Mouse (Mus musculus): ENCODE measurements around the gene Ly6g6d. TPM values are rescaled to one million over a fixed set of nuclear protein-coding genes. Genes with fewer than 3 reads are reported as not detected.

Gene Ly6g6d
- polyA plus RNA-seq, 1 experiment from 2014 or later: 4.9 TPM

GRCm38 (mm10) chr17:35092403-35093198 lies 14.7 kb upstream of the Ly6g6d start:
- Histone ChIP-seq H3K9me3 (ENCODE audit: control insufficient read depth) (no peaks in the 10 kb centered on the region), H3K36me3 (ENCODE audit: control insufficient read depth, insufficient read depth) (peaks cover 66% of the 10 kb centered on the region), H3K4me2 (replicated peaks; ENCODE audit: low read depth) (no peak overlapping the region), H3K4me3 (ENCODE audit: low read depth, low read length) (no peak overlapping the region), H3K9ac (ENCODE audit: low read depth, low read length) (no peak overlapping the region), H3K27me3 (replicated peaks; ENCODE audit: control insufficient read depth, insufficient read depth, low read length) (no peaks in the 10 kb centered on the region), H3K27ac (ENCODE audit: low read depth, low read length) (no peak overlapping the region), H3K4me1 (replicated peaks; ENCODE audit: control insufficient read depth, insufficient read depth, low read length) (peaks cover 8% of the 10 kb centered on the region; the same call in 1 of the 2 replicates)
- no peak for TF ChIP-seq CTCF (IDR thresholded peaks at IDR 0.05; ENCODE audit: low read depth)
- 90% methylated on average over 14 of the region's 14 CpGs for WGBS
- no peak for ATAC-seq

DNA sequence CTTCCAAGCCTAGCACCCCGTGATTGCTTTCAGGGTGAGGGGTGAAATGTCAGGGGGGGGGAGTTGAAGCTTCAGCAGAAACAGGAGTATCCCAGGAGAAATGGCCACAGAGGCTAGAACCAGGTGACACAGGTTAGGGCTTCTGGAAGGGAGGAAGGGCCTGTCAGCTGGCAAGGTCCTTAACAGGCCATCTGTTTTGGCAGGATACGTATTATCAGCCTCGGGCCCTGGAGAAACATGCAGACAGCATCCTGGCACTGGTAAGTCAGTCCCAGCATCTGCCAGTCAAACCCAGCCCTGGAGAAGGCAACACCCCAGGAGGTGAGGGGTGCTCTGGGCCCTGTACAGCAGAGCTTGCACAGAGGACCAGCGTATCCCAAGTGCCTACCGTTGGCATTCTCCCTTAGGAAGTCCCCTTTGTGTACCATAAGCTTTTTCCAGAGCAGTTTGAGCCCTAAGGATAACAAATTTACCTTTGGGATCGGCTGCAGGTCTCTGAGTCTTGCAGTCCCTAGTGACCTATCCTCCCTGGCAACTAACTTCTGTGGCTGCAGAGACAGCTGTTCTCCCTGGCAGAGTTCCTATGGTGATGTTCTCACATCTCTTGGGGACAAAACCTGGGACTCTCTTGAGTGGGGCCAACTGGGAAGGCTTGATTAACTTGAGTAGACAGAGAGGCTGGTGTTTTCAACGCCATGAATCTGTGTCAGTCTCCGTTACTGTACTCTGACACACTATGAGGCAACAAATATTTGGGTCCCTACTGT lies 12.5 kb upstream of the Ly6g6d start:
- TF ChIP-seq CTCF (IDR thresholded peaks at IDR 0.05; ENCODE audit: low read depth): no peak
- H3K27ac ChIP-seq (ENCODE audit: low read depth, low read length): peak overlapping the region; percentile 54; the same call in 1 of the 2 replicates
- peak overlapping the region; percentile 64 for H3K4me3 ChIP-seq (ENCODE audit: low read depth, low read length)
- H3K27me3 ChIP-seq (replicated peaks; ENCODE audit: control insufficient read depth, insufficient read depth, low read length): no peaks in the 10 kb centered on the region
- H3K9me3 ChIP-seq (ENCODE audit: control insufficient read depth): no peaks in the 10 kb centered on the region
- WGBS: 59% methylated on average over 8 of the region's 8 CpGs
- peaks cover 8% of the 10 kb centered on the region; the same call in 1 of the 2 replicates for H3K4me1 ChIP-seq (replicated peaks; ENCODE audit: control insufficient read depth, insufficient read depth, low read length)
- ATAC-seq: no peak
- peak overlapping the region; percentile 53; the same call in 1 of the 2 replicates for H3K9ac ChIP-seq (ENCODE audit: low read depth, low read length)
- H3K36me3 ChIP-seq (ENCODE audit: control insufficient read depth, insufficient read depth): peaks cover 44% of the 10 kb centered on the region
- H3K4me2 ChIP-seq (replicated peaks; ENCODE audit: low read depth): peak overlapping the region; percentile 75

DNA sequence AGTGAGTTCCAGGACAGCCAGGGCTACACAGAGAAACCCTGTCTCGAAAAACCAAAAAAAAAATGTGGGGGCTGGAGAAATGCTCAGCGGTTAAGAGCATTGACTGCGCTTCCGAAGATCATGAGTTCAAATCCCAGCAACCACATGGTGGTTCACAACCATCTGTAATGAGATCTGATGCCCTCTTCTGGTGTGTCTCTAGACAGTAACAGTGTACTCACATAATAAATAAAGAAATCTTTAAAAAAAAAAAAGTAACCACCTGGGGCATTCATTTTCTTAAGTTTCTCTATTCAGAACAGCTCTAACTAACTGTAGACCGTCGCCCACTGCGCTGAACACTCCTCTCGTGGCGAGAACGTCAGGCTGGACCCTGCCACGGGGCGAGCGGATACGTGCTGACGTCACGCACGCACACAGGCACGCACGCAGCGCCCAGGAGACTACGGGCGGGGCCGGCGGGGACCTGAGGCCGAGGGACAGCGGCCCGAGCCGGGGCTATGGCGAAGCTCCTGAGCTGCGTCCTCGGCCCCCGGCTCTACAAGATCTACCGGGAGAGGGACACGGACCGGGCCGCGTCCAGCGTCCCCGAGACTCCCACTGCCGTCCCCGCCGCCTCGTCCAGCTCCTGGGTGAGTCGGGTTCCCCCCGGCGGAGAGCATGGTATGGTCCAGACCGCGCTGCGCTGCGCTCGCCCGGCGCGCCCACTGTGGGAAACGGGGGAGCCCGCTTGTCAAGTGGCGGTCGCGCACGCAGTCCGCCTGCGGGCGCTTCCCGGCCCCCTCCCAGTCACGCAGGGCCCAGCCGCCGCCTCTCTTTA lies 11.2 kb upstream of the Ly6g6d start, which contains the start of gene Abhd16a:
Gene Abhd16a, plus strand, starts transcription at position 439 of the 820 bp plus-strand sequence.
- Histone ChIP-seq H3K9me3 (ENCODE audit: control insufficient read depth) (no peaks in the 10 kb centered on the region), H3K27ac (ENCODE audit: low read depth, low read length) (peak within 1 kb of the TSS; percentile 91), H3K9ac (ENCODE audit: low read depth, low read length) (peak within 1 kb of the TSS; percentile 78), H3K27me3 (replicated peaks; ENCODE audit: control insufficient read depth, insufficient read depth, low read length) (no peaks in the 10 kb centered on the region), H3K4me1 (replicated peaks; ENCODE audit: control insufficient read depth, insufficient read depth, low read length) (peaks cover 8% of the 10 kb centered on the region; the same call in 1 of the 2 replicates), H3K4me2 (replicated peaks; ENCODE audit: low read depth) (peak within 1 kb of the TSS; percentile 75), H3K4me3 (ENCODE audit: low read depth, low read length) (peak within 1 kb of the TSS; percentile 64), H3K36me3 (ENCODE audit: control insufficient read depth, insufficient read depth) (peaks cover 32% of the 10 kb centered on the region)
- ATAC-seq: peak; percentile 98
- TF ChIP-seq CTCF (IDR thresholded peaks at IDR 0.05; ENCODE audit: low read depth): peak; percentile 32
- WGBS: 2% methylated on average over 67 of the region's 67 CpGs

DNA sequence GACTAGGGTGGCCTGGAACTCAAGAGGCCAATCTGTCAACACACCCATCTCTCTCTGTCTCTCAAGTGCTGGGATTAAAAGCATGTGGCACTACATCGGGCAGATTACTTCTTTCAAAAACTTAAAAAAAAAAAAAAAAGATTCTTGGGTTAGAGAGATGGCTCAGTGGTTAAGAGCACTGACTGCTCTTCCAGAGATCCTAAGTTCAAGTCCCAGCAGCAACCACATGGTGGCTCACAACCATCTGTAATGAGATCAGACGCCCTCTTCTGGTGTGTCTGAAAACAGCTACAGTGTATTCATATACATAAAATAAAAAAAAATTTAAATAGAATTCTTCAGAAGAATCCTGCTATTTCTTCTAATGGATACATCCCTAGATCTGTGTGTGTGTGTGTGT lies 10.3 kb upstream of the Ly6g6d start:
- no peak for ATAC-seq
- Histone ChIP-seq H3K4me1 (replicated peaks; ENCODE audit: control insufficient read depth, insufficient read depth, low read length) (peaks cover 8% of the 10 kb centered on the region; the same call in 1 of the 2 replicates), H3K27me3 (replicated peaks; ENCODE audit: control insufficient read depth, insufficient read depth, low read length) (no peaks in the 10 kb centered on the region), H3K9ac (ENCODE audit: low read depth, low read length) (no peak overlapping the region), H3K9me3 (ENCODE audit: control insufficient read depth) (no peaks in the 10 kb centered on the region), H3K36me3 (ENCODE audit: control insufficient read depth, insufficient read depth) (peaks cover 23% of the 10 kb centered on the region), H3K4me3 (ENCODE audit: low read depth, low read length) (no peak overlapping the region), H3K4me2 (replicated peaks; ENCODE audit: low read depth) (no peak overlapping the region), H3K27ac (ENCODE audit: low read depth, low read length) (no peak overlapping the region)
- WGBS: 48% methylated on average over 2 of the region's 2 CpGs
- TF ChIP-seq CTCF (IDR thresholded peaks at IDR 0.05; ENCODE audit: low read depth): peak; percentile 62

DNA sequence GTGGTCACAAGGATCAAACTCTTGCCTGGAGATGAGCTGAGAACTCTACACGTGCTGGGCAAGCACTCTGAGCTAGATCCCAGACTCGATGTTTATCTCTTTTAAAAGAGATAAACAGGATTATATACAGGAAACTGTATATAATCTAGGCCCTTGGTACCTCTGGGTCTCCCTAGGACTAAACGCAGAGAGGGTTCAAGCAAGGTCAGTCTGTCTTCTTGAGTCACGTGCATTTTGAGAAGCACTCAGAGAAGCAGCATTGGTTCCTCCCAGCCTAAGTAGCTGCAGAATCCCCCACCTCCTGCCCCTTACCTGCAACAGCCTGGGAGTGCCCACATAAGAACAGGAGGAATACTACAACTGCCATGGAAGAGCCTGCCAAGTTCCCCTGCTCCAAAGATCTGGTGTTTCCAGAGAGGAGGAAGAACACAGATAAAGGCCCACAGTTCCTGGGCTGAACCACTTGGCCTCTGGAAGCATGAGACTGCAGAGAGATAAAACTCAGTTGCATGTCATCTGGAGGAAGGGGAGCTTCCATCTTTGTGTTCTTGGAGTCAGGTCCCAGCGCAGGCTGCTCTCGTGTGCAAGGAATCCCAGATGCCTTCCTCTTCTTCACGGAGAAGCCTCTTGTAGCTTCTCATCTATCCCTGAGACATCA lies 7.5 kb upstream of the Ly6g6d start, which contains the start of gene Ly6g6f:
Gene Ly6g6f, minus strand, starts transcription at position 403 of the 658 bp plus-strand sequence.
- H3K4me3 ChIP-seq (ENCODE audit: low read depth, low read length): no peak within 1 kb of the TSS
- H3K4me2 ChIP-seq (replicated peaks; ENCODE audit: low read depth): no peak within 1 kb of the TSS
- H3K9ac ChIP-seq (ENCODE audit: low read depth, low read length): no peak within 1 kb of the TSS
- no peak for TF ChIP-seq CTCF (IDR thresholded peaks at IDR 0.05; ENCODE audit: low read depth)
- no peak for ATAC-seq
- H3K36me3 ChIP-seq (ENCODE audit: control insufficient read depth, insufficient read depth): no peaks in the 10 kb centered on the region
- H3K4me1 ChIP-seq (replicated peaks; ENCODE audit: control insufficient read depth, insufficient read depth, low read length): peaks cover 8% of the 10 kb centered on the region; the same call in 1 of the 2 replicates
- no peak within 1 kb of the TSS for H3K27ac ChIP-seq (ENCODE audit: low read depth, low read length)
- no peaks in the 10 kb centered on the region for H3K27me3 ChIP-seq (replicated peaks; ENCODE audit: control insufficient read depth, insufficient read depth, low read length)
- WGBS: 59% methylated on average over 7 of the region's 7 CpGs
- no peaks in the 10 kb centered on the region for H3K9me3 ChIP-seq (ENCODE audit: control insufficient read depth)
